Mouse (Mus musculus): ENCODE measurements at regions not wholly inside any gene's neighbourhood (a gene's known extent, or its start where the extent isn't known, plus 50 kb on each side); places are given as distances from the start of the nearest gene placed in this dataset.

DNA sequence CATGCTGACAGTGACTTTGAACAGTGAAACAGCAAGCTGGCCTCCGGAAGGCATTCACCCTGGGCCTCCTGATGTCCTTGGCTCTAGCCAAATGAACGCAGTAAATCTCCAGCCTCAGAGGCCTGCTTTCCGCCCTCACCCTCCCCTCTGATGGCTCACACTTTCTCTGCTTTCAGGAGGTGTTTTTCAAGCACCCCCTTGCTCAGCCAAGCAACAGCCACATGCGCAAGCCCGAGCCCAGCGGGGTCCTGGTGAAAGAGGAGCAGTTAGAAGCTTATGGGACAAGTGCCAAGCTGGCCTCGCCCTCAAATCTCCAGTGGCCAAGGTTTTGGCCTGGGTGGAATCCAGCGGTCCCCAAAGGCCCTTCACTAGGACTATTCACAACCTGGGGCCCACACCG is 109.6 kb upstream of the Zbtb40 start:
- peak; percentile 28 for DNase-seq

GRCm38 (mm10) chr4:137156441-137157105 is 108.0 kb upstream of the Zbtb40 start:
- no peak for DNase-seq

GRCm38 (mm10) chr4:137148756-137149155 is 100.2 kb upstream of the Zbtb40 start:
- DNase-seq: no peak

GRCm38 (mm10) chr4:137147795-137148194 is 99.2 kb upstream of the Zbtb40 start:
- no peak for DNase-seq

GRCm38 (mm10) chr4:137146326-137146725 is 97.7 kb upstream of the Zbtb40 start:
- DNase-seq: no peak

DNA sequence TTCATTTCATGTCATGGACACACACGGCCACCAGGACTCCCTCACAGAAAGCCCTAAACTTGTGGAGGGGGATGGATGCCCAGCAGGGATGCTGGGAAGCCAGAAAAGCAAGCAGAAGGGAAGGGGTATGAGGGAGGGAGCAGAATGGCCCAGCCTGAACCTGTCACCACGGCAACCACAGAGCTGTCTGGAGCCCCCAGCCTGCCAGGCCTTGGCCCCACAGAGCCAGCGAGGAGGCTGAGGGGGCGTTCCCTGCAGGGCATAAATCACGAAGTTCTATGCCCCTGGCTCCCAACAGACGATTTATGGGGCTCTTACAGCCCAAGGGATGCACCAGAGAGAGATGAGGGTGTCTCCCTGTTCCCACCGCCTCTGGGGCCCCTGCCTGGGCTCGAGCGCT is 93.7 kb upstream of the Zbtb40 start:
- no peak for DNase-seq

DNA sequence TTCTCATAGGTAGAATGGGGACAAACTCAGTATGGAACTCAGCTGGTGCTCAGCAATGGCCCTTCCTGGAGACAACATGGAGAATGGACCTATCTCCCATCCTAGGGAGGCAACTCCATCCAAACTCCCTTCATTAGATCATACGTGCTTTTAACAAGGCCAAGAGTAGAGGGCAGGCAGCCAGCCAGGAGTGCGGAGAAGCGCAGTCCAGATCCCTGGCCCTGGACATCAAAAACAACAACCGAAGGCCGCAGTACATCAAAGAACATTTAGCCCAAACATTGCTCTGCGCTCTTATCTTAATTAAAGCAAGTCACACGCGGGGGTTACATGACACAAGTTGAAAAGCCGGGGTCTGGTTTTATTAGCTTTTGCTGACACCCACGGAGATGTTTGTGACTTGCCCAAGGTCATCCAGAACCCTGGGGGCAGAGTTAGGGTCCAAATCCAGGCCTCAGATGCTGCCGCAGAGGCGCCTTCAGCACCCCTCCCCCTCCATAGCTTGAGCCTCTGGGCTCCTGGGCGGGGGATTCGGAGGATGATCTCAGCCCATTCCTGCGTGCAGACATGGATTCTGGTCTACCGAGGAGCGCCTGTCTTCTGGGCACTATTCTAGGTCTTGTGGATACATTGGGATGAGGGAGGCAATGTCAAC is 90.6 kb upstream of the Zbtb40 start:
- no peak for DNase-seq

GRCm38 (mm10) chr4:137138127-137138526 is 89.5 kb upstream of the Zbtb40 start:
- no peak for DNase-seq

GRCm38 (mm10) chr4:137136313-137136712 is 87.7 kb upstream of the Zbtb40 start:
- no peak for DNase-seq

- peak; percentile 43 for DNase-seq
These were observed 87.2 kb upstream of the Zbtb40 start for GRCm38 (mm10) chr4:137135792-137136191.

DNA sequence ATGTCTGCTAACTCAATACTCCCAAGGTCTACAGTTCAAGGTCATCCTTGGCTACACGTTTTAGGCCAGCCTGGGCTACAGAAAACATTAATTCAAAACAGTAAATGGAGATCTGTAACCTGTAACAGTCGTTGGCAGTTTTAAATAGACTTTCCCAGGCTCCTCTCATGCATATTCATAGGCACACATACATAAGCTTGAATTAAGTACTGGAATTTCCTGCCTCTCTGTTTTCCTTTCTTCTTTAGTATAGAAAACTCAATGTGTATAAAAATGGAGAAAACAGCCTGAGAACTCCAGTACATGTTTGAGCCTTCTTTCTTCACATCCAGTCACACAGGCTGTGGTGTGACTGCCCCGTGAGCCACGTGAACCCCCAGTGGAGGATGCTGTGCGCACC is 86.0 kb upstream of the Zbtb40 start:
- DNase-seq: no peak

DNA sequence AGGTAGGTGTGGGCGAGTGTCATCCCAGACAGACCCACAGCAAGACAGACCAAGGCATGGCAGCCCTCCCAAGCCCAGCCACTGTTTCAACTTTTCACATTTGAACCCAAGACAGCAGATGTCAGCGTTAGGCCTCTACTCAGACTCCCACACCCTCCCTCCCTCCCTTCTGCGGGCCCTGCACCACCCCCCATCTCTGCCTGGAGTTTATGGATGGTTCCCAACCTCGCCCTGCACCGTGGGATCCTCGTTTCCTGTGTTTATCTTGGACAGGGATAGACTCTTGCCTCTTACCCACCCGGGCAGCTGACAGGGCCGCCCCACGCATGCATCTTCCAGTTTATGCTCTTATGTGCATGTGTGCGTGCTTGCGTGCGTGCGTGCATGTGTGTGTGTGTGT is 85.2 kb upstream of the Zbtb40 start:
- DNase-seq: no peak

- DNase-seq: no peak
These were observed 82.1 kb upstream of the Zbtb40 start for GRCm38 (mm10) chr4:137130619-137131212.

DNA sequence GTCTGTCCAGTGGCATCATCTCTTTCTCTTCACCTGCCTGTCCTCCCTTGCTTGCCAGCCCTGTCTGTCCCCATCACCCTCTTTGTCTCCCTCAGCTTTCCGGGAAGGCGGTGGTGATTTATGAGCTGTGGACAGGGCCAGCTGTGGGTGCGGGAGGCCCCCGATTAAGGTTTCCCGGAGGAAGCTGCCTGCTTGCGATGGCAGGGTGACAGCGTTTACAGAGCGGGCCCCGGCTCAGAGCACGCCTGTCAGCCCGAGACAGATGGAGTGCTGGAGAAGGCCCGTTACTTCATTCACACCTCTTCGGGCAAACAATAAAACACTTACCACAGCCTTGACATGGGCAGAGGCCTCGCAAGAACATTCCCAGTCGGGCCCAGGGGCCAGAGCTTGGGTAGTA is 79.6 kb upstream of the Zbtb40 start:
- no peak for DNase-seq

DNA sequence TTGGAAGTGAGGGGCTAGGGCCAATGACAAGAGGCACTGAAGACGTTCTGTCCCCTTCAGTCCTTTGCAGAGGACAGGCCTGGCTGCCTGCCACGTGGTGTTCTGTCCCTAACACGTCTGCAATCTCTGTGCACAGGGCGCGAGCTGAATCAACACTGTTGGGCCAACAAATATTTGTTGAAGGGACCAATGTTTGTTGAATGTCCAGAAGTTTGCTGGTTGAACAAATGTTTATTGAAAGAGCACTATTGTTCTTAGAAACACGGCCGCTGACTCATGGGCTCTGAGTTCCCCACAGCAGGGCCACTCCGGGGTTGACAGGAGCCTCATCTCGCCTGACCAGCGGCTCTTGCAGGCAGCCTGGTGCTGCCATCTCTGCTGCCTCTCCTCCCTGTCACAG is 73.1 kb upstream of the Zbtb40 start:
- DNase-seq: no peak

- DNase-seq: no peak
These were observed 72.0 kb upstream of the Zbtb40 start for GRCm38 (mm10) chr4:137120597-137120996.

GRCm38 (mm10) chr4:137118332-137118715 is 69.7 kb upstream of the Zbtb40 start:
- DNase-seq: no peak

DNA sequence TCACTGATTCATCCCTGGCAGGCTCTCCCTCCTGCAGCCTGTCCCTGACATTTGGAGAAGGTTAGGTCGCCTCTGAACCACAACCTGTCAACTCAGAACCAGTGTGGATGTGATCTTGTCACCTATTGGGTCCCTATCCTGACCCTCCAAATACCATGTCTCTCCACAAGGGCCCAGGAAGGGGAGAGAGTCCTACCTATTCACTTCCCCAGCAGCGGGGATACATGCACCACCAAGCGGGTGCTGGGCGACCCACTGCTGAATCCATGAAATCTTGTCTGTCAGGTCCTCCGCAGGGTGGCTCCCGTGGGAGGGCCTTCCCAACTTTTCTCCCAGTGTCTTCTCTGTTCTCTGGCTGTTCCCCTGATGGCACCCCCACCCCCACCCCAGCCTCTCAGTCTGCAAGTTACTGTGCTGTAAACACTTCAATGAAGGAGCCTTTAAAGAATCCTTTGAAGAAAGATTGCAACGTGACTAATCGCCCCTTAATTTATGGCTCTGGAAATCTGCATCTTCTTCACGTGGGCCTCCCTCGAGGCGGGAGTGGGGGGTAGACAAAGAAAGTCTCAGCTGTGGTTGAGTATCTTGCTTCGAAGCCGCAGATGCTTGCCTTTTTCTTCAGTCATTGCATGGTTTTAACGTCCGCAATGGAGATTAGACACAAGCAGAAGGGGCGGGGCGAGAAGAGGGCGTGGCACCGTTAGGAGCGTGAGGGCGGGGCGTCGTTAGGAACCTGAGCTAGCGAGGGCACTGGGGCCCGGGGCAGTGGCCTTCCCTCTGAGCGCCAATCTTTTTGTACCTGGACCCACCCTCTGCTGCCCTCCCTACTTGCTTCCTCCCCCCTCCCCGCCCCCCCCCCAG is 69.1 kb upstream of the Zbtb40 start:
- peak; percentile 63 for DNase-seq

GRCm38 (mm10) chr4:137115062-137115461 is 66.5 kb upstream of the Zbtb40 start:
- DNase-seq: no peak

GRCm38 (mm10) chr4:137110276-137110675 is 61.7 kb upstream of the Zbtb40 start:
- no peak for DNase-seq

DNA sequence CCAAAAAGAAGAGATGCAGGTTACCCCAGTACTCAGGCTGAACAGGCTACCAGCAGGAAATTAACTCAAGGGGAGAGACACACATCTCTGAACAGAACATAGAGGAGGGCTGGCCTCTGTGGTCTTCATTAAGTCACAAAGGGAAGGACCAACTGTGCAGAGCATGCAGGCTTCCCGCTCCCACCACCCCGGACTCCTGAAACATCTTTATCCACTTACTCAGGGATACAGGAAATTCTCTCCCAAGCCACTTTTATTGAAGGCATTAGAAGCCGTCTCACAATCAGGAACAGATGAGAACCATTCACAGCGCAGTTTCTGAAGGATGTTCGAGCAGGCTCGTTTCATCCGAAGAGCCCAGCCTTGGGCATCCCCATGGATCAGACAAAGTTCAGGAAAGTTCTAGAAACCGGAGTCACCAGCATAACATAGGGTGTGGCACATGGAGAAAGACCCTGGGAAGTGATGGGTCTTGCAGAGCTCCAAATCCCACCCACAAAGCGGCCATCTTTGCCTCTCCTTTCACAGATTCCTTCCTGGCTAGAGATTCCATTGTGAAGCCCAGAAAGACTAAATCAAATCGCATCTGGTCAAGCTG is 55.9 kb upstream of the Zbtb40 start:
- DNase-seq: no peak

GRCm38 (mm10) chr4:137101169-137101568 is 52.6 kb upstream of the Zbtb40 start:
- no peak for DNase-seq

DNA sequence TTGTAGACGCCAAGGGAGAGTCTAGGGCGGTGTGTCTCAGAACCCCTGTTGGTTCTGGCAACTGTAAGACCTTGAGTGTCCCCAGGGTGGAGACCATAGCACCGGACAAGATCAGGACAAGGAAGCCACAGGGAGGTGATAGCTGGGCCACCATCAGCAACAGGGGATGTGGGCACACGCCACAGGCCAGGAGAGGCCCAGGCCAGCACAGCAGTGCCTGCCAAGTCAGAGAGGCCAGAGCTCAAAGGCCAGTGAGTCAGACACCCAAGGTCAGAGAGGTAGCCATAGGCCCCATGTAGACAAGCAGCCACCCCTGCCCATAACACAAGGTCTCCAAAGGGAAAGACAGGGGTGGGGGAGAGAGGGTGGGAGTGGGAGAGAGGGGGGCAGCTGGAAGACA is 52.2 kb upstream of the Zbtb40 start:
- no peak for DNase-seq

Data from right cerebral cortex, postnatal 4 days (tissue).